Mouse (Mus musculus): ENCODE results near the gene Lefty2.

DNA sequence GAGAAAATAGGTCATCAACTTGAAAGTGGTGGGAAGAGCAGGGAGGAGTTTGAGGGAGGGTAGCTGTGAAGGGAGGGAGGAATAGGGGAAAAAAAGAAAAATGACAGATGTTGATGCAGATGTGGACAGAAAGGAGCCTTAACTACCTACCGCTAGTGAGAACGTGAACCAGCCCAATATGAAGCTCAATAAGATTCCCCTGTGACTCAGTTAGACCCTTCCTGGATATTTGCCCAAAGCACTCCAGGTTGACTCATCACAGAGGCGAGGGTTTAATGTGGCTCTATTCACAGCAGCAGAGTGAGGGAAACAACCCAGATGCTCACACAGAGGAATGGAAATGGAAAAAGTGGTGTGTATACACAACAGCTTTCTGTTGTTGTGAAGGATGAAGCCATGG is 38.2 kb downstream of the Lefty2 start:
- TF ChIP-seq ZNF384 (IDR thresholded peaks at IDR 0.05; ENCODE audit: low read depth, low read length), result no peak
- TF ChIP-seq CHD2 (IDR thresholded peaks at IDR 0.05; ENCODE audit: low read depth, low read length), result no peak
- no peak for TF ChIP-seq MAFK (IDR thresholded peaks at IDR 0.05; ENCODE audit: insufficient read depth, low read depth, low read length)

All from ES-E14 (cell line).